ENCODE assay signal across 8 mouse cellular contexts in genomic region chr5:32853731-32854507, GRCm38 (mm10). TPM values are rescaled to one million over a fixed set of nuclear protein-coding genes. Genes with fewer than 3 reads are reported as not detected.
A peak's percentile ranks its signal among the peaks of the same experiment; 100 is the strongest.
DNase-seq lines count a peak whose midpoint lies in the region; ATAC-seq and TF ChIP-seq lines count a peak whose summit lies in the region.

Gene Prr14l, minus strand, starts transcription at chr5:32854256.

- peaks cover 11 to 15% of the 10 kb centered on the region in 2 experiments for H3K4me1 ChIP-seq in MEL (ENCODE audit: control insufficient read depth in 1 of 2, insufficient read depth in 2 of 2, low read length in 2 of 2)
- H3K4me1 ChIP-seq in cerebellum, adult 2 months (ENCODE audit: control insufficient read depth, insufficient read depth, low read length) = peaks cover 5% of the 10 kb centered on the region; the same call in 1 of the 2 replicates
- H3K4me1 ChIP-seq in forebrain, postnatal 0 days (ENCODE audit: insufficient read depth) = peaks cover 21% of the 10 kb centered on the region
- H3K4me1 ChIP-seq in lung, embryonic 15.5 days = peaks cover 23% of the 10 kb centered on the region

- DNase-seq in MEL (ENCODE audit: low read depth, low spot score) = peak; percentile 100
- peak; percentile 98 to 100 for DNase-seq in cerebellum, adult 2 months
- DNase-seq in forebrain, postnatal 0 days = peak; percentile 99
- peak; percentile 100 for DNase-seq in heart, postnatal 4 days
- peak; percentile 96 to 99 for DNase-seq in layer of hippocampus, adult 8-10 months (ENCODE audit: low spot score in 2 of 2)
- peak; percentile 95 for DNase-seq in ovary, adult 18-20 months (ENCODE audit: low spot score)
- DNase-seq in thymus, postnatal 0 days (ENCODE audit: low spot score) = peak; percentile 98

- peak within 1 kb of the TSS; percentile 90 for H3K9ac ChIP-seq in MEL (ENCODE audit: control insufficient read depth, low read depth, low read length, poor library complexity, severe bottlenecking)
- peak within 1 kb of the TSS; percentile 75 for H3K9ac ChIP-seq in forebrain, postnatal 0 days
- peak within 1 kb of the TSS; percentile 90 for H3K9ac ChIP-seq in lung, embryonic 15.5 days

- H3K9me3 ChIP-seq in MEL (replicated peaks; ENCODE audit: insufficient read depth, low read length) = no peaks in the 10 kb centered on the region
- H3K9me3 ChIP-seq in forebrain, postnatal 0 days (ENCODE audit: low read length) = no peaks in the 10 kb centered on the region
- no peaks in the 10 kb centered on the region for H3K9me3 ChIP-seq in lung, embryonic 15.5 days

- H3K27ac ChIP-seq in MEL (ENCODE audit: control insufficient read depth, low read depth, low read length) = peak within 1 kb of the TSS; percentile 84
- H3K27ac ChIP-seq in cerebellum, adult 2 months (ENCODE audit: insufficient read depth, low read length) = peak within 1 kb of the TSS; percentile 79
- peak within 1 kb of the TSS; percentile 77 for H3K27ac ChIP-seq in forebrain, postnatal 0 days (ENCODE audit: low read depth, low read length)
- H3K27ac ChIP-seq in lung, embryonic 15.5 days = peak within 1 kb of the TSS; percentile 79

- peak; percentile 98 for ATAC-seq in forebrain, postnatal 0 days
- peak; percentile 94 for ATAC-seq in lung, embryonic 15.5 days (ENCODE audit: borderline replicate concordance, extremely low read depth, low FRiP score, low TSS enrichment)

- TF ChIP-seq EP300 in MEL (IDR thresholded peaks at IDR 0.05; ENCODE audit: low read depth in 1 of 2, low read length in 2 of 2) = peak in 1 of 2 experiments; percentile 80; a peak in 2 of 4 replicates

- 1% methylated on average over 51 of the region's 51 CpGs for WGBS in cerebellum, adult 2 months
- 3% methylated on average over 51 of the region's 51 CpGs for WGBS in forebrain, postnatal 0 days
- under 1% methylated on average over 51 of the region's 51 CpGs for WGBS in lung, embryonic 15.5 days

- no peaks in the 10 kb centered on the region for H3K27me3 ChIP-seq in MEL (ENCODE audit: control insufficient read depth in 1 of 2, insufficient read depth in 2 of 2, low read length in 2 of 2)
- no peaks in the 10 kb centered on the region for H3K27me3 ChIP-seq in cerebellum, adult 2 months (ENCODE audit: control insufficient read depth, insufficient read depth, low read length)
- no peaks in the 10 kb centered on the region for H3K27me3 ChIP-seq in forebrain, postnatal 0 days (ENCODE audit: insufficient read depth, low read length)
- H3K27me3 ChIP-seq in lung, embryonic 15.5 days = no peaks in the 10 kb centered on the region

- H3K79me2 ChIP-seq in MEL (ENCODE audit: control insufficient read depth, insufficient read depth, low read length, poor library complexity) = peaks cover 40% of the 10 kb centered on the region

- H3K36me3 ChIP-seq in MEL (ENCODE audit: control insufficient read depth in 1 of 2, insufficient read depth in 2 of 2, low read length in 2 of 2) = peaks cover 11 to 23% of the 10 kb centered on the region in 2 experiments
- H3K36me3 ChIP-seq in forebrain, postnatal 0 days (ENCODE audit: insufficient read depth) = no peaks in the 10 kb centered on the region
- peaks cover 4% of the 10 kb centered on the region for H3K36me3 ChIP-seq in lung, embryonic 15.5 days

- peak; percentile 94 to 95 for TF ChIP-seq POLR2A in MEL (IDR thresholded peaks at IDR 0.05; ENCODE audit: control insufficient read depth in 1 of 2, insufficient read depth in 1 of 2, low read depth in 1 of 2, low read length in 2 of 2, poor library complexity in 1 of 2)
- TF ChIP-seq POLR2A in cerebellum, adult 2 months (IDR thresholded peaks at IDR 0.05; ENCODE audit: borderline replicate concordance, insufficient read depth, low read length) = peak; percentile 77

- no peak for TF ChIP-seq RAD21 in MEL (IDR thresholded peaks at IDR 0.05; ENCODE audit: low read depth, low read length)

- H3K4me3 ChIP-seq in MEL (ENCODE audit: control insufficient read depth in 1 of 2, insufficient read depth in 1 of 2, low read depth in 2 of 2, low read length in 2 of 2) = peak within 1 kb of the TSS; percentile 83 to 97
- H3K4me3 ChIP-seq in cerebellum, adult 2 months (replicated peaks; ENCODE audit: insufficient read depth, low read depth, low read length) = peak within 1 kb of the TSS; percentile 78
- H3K4me3 ChIP-seq in forebrain, postnatal 0 days (ENCODE audit: low read depth, low read length) = peak within 1 kb of the TSS; percentile 59
- H3K4me3 ChIP-seq in lung, embryonic 15.5 days = peak within 1 kb of the TSS; percentile 82

- H3K4me2 ChIP-seq in forebrain, postnatal 0 days (ENCODE audit: low read depth) = peak within 1 kb of the TSS; percentile 77
- peak within 1 kb of the TSS; percentile 55 for H3K4me2 ChIP-seq in lung, embryonic 15.5 days

- 0 out of 6 replicates have a peak, but pooled peaks of 1 of the 3 experiments have one; percentile 4 for TF ChIP-seq CTCF in MEL (IDR thresholded peaks at IDR 0.05 in 2 of 3, conservative IDR thresholded peaks at IDR 0.05 in 1 of 3; ENCODE audit: control insufficient read depth in 1 of 3, insufficient read depth in 1 of 3, low read depth in 2 of 3, low read length in 3 of 3, poor library complexity in 1 of 3, severe bottlenecking in 1 of 3)
- no peak for TF ChIP-seq CTCF in cerebellum, adult 2 months (IDR thresholded peaks at IDR 0.05; ENCODE audit: borderline replicate concordance, insufficient read depth, low read depth, low read length)
- TF ChIP-seq CTCF in forebrain, postnatal 0 days (IDR thresholded peaks at IDR 0.05; ENCODE audit: low read depth) = no peak

TF ChIP-seq in MEL, 35 proteins besides CTCF, POLR2A, EP300 and RAD21 (continues in another document):
- peak; percentile 24; the same call in 1 of the 2 replicates for TF ChIP-seq CHD2 (IDR thresholded peaks at IDR 0.05; ENCODE audit: low read length)
- TF ChIP-seq JUND (IDR thresholded peaks at IDR 0.05; ENCODE audit: low read depth, low read length) = no peak
- TF ChIP-seq MXI1 (IDR thresholded peaks at IDR 0.05; ENCODE audit: low read depth, low read length) = peak; percentile 90
- peak; percentile 96 for TF ChIP-seq MAZ (IDR thresholded peaks at IDR 0.05; ENCODE audit: low read depth, low read length)
- no peak for TF ChIP-seq GATA1 (IDR thresholded peaks at IDR 0.05; ENCODE audit: low read depth, low read length)
- TF ChIP-seq ZKSCAN1 (IDR thresholded peaks at IDR 0.05; ENCODE audit: low read depth, low read length) = no peak
- peak; percentile 26; the same call in 1 of the 2 replicates for TF ChIP-seq ZNF384 (IDR thresholded peaks at IDR 0.05; ENCODE audit: low read depth, low read length)
- TF ChIP-seq TBP (IDR thresholded peaks at IDR 0.05; ENCODE audit: low read depth, low read length) = peak; percentile 74
- no peak for TF ChIP-seq USF2 (IDR thresholded peaks at IDR 0.05; ENCODE audit: borderline replicate concordance in 1 of 2, insufficient read depth in 1 of 2, low read depth in 1 of 2, low read length in 2 of 2)
- no peak for TF ChIP-seq GABPA (IDR thresholded peaks at IDR 0.05; ENCODE audit: low read depth, low read length)
- TF ChIP-seq ZC3H11A (IDR thresholded peaks at IDR 0.05; ENCODE audit: low read depth, low read length) = no peak
- TF ChIP-seq UBTF (IDR thresholded peaks at IDR 0.05; ENCODE audit: borderline replicate concordance, insufficient read depth, low read depth, low read length) = peak; percentile 60; the same call in 1 of the 2 replicates
- peak; percentile 60; the same call in 1 of the 2 replicates for TF ChIP-seq E2F4 (IDR thresholded peaks at IDR 0.05; ENCODE audit: borderline replicate concordance, low read depth, low read length)
- peak; percentile 84 for TF ChIP-seq NRF1 (IDR thresholded peaks at IDR 0.05; ENCODE audit: insufficient read depth, low read depth, low read length, poor library complexity, severe bottlenecking)
- TF ChIP-seq MYB (IDR thresholded peaks at IDR 0.05; ENCODE audit: low read depth, low read length) = 0 out of 2 replicates have a peak, but pooled peaks have one; percentile 32
- TF ChIP-seq MYC (IDR thresholded peaks at IDR 0.05; ENCODE audit: low read depth, low read length) = peak; percentile 92
- peak; percentile 90 for TF ChIP-seq HCFC1 (IDR thresholded peaks at IDR 0.05; ENCODE audit: low read depth, low read length)
- peak; percentile 89 for TF ChIP-seq NELFE (IDR thresholded peaks at IDR 0.05; ENCODE audit: low read depth, low read length)
- no peak for TF ChIP-seq POLR2AphosphoS5 (IDR thresholded peaks at IDR 0.05; ENCODE audit: borderline replicate concordance, low read depth, low read length)
- peak; percentile 82 for TF ChIP-seq TCF12 (IDR thresholded peaks at IDR 0.05; ENCODE audit: low read depth, low read length)
- TF ChIP-seq SMC3 (IDR thresholded peaks at IDR 0.05; ENCODE audit: low read depth, low read length) = no peak
- TF ChIP-seq POLR2AphosphoS2 (IDR thresholded peaks at IDR 0.05; ENCODE audit: low read length) = peak; percentile 92; the same call in 1 of the 2 replicates
- peak; percentile 91 for TF ChIP-seq MAX (IDR thresholded peaks at IDR 0.05; ENCODE audit: low read length)
- peak; percentile 94 for TF ChIP-seq ZMIZ1 (IDR thresholded peaks at IDR 0.05; ENCODE audit: low read depth, low read length)
- TF ChIP-seq CHD1 (IDR thresholded peaks at IDR 0.05; ENCODE audit: low read depth, low read length) = 0 out of 2 replicates have a peak, but pooled peaks have one; percentile 62
- peak; percentile 98 for TF ChIP-seq ELF1 (IDR thresholded peaks at IDR 0.05; ENCODE audit: low read depth, low read length)
- TF ChIP-seq BHLHE40 (IDR thresholded peaks at IDR 0.05; ENCODE audit: borderline replicate concordance, low read depth, low read length) = peak; percentile 29; the same call in 1 of the 2 replicates
- TF ChIP-seq RCOR1 (IDR thresholded peaks at IDR 0.05; ENCODE audit: low read depth, low read length) = no peak; the same call in 1 of the 2 replicates
- TF ChIP-seq MAFK (IDR thresholded peaks at IDR 0.05; ENCODE audit: borderline replicate concordance, low read depth, low read length) = no peak
- TF ChIP-seq TAL1 (IDR thresholded peaks at IDR 0.05; ENCODE audit: low read length) = no peak

RNA-seq across cellular contexts. Expression of gene Prr14l, which starts in this region (rescaled TPM):
- 36.0 and 37.0 TPM in 2 replicates for total RNA-seq in MEL (2012; rRNA removed)
- polyA plus RNA-seq in MEL (2012; ENCODE audit: insufficient read depth in 1 of 2, insufficient read length in 2 of 2, low read depth in 1 of 2, low replicate concordance in 2 of 2, missing spikeins in 1 of 2) = 100 to 1,000 TPM in 1 of 2 experiments, 10 to 100 TPM in 1; 39.9 to 135 TPM
- 18.4 and 19.0 TPM in 2 replicates for polyA plus RNA-seq in cerebellum, adult 2 months (2012; rRNA removed)
- total RNA-seq in forebrain, postnatal 0 days (2014; rRNA removed) = 17.7 and 20.2 TPM in 2 replicates
- polyA plus RNA-seq in forebrain, postnatal 0 days (2015; fragmentation: Nextera tagmentation; extraction: Ambion mirVana) = 3.1 and 8.4 TPM in 2 replicates
- 10 to 100 TPM; 15.5 to 15.8 TPM for total RNA-seq in heart, postnatal 4 days (2021)
- 10 to 100 TPM; 42.3 to 65.8 (median 48.6) TPM for total RNA-seq in layer of hippocampus, adult 8-10 months (2022)
- 13.2 and 17.5 TPM in 2 replicates for polyA plus RNA-seq in lung, embryonic 15.5 days (2015; fragmentation: Nextera tagmentation; extraction: Ambion mirVana)
- polyA plus RNA-seq in thymus, postnatal 0 days (2015; fragmentation: Nextera tagmentation; extraction: Ambion mirVana) = 13.0 and 22.1 TPM in 2 replicates

Comparison
In these comparisons a context has a peak if more than half of its experiments do, and no peak if none do; other contexts are left out.
1. Peak in every context shown above with its lines: DNase-seq, ATAC-seq, H3K4me3 ChIP-seq and H3K27ac ChIP-seq.